Mouse (Mus musculus) testis, adult 2 months (tissue): ENCODE data around the gene Olfr70.

Experiments used
- CTCF ChIP-seq: fragments of 200-500 bp; IDR thresholded peaks from 2 replicates; pipeline ENCODE4 v1.5.1; 2012; ENCODE audit warnings: low read depth, mild to moderate bottlenecking, inconsistent platforms, low read length, moderate library complexity; ENCODE audit not compliant: control insufficient read depth, insufficient read depth, insufficient replicate concordance
- POLR2A ChIP-seq: fragments of 200-500 bp; IDR thresholded peaks from 2 replicates; pipeline ENCODE4 v1.6.1; 2012; ENCODE audit warnings: low read depth, mild to moderate bottlenecking, inconsistent platforms, low read length, moderate library complexity; ENCODE audit not compliant: control insufficient read depth

GRCm38 (mm10) chr4:43738989-43739674 is 38.5 kb upstream of the Olfr70 start:
- TF ChIP-seq POLR2A, result no peak
- no peak for TF ChIP-seq CTCF
